Mouse (Mus musculus) liver, adult 2 months (tissue): ENCODE measurements around the gene Fblim1.

Source experiments
- CTCF ChIP-seq: fragments of 200-500 bp; IDR thresholded peaks from 2 replicates; pipeline ENCODE4 v1.5.1; 2011; ENCODE audit warnings: low read depth, low read length, control low read depth
- POLR2A ChIP-seq: fragments of 200-500 bp; IDR thresholded peaks from 2 replicates; pipeline ENCODE4 v1.6.1; 2011; ENCODE audit warnings: low read length, control low read depth; ENCODE audit not compliant: insufficient read depth; ENCODE audit errors: extremely low read depth

DNA sequence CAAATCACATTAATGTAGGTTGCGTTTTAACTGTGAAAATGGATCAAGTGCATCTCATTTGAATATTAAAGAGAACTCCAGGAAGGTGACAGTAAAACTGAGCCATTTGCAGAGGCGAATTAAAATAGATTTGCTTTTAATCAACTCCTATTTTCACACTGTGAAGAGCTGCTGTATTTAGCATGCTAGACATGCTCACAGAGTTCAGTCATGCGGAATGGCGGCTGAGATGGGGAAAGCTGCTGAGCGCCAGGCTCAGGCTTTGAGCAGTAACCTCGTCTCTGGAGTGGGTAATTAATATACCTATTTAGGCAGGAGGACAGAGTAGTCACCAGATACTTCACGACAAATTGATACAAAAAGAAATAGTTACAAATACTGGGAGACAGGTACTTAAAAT lies 64.0 kb downstream of the Fblim1 start:
- TF ChIP-seq POLR2A (no peak), CTCF (no peak)
